Mouse (Mus musculus): Measurements from ENCODE around the gene Bod1l.

- TF ChIP-seq POLR2A (IDR thresholded peaks at IDR 0.05; ENCODE audit: extremely low read depth, insufficient read depth, low read length), result no peak
- no peak for TF ChIP-seq CTCF (IDR thresholded peaks at IDR 0.05; ENCODE audit: extremely low read depth, insufficient read depth, low read length)
Observed at GRCm38 (mm10) chr5:41807383-41807782, 36.7 kb downstream of the Bod1l start.
